Mouse (Mus musculus) cerebral cortex, adult 2 months (tissue): ENCODE measurements around the gene Gmds.

Source experiments
- WGBS: fragments of 180-500 bp; shearing (Covaris S2); methylation state at CpG from one replicate; pipeline ENCODE4 v1.1.7; 2018; 5-methylcytosine and 5-hydroxymethylcytosine counted together

Gmds gene

GRCm38 (mm10) chr13:31779281-31779981, 559.1 kb downstream of the Gmds start:
- WGBS: 75% methylated on average over 17 of the region's 17 CpGs

- 49% methylated on average over 5 of the region's 5 CpGs for WGBS
Observed at GRCm38 (mm10) chr13:31775762-31776161, 562.8 kb downstream of the Gmds start.

DNA sequence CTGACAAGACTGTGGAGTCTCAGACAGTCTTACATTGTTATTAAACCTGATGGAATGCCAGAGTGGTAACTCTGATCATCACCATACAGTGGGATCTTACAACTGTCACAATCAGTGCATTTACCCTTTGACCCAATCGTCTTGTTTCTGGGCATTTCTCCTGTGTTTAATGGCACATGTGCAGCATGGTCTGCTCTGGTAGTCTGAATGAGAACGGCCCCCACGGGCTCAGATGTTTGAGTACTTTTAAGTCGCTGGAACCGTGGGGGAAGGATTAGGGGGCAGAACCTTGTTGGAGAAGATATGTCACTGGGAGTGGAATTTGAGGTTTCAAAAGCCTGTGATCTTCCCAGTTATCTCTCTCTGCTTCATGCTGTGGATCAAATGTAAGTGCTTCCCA, 565.7 kb downstream of the Gmds start:
- WGBS: 90% methylated on average over 5 of the region's 5 CpGs
